Mouse (Mus musculus) stomach, embryonic 14.5 days (tissue): Measurements from ENCODE around the gene Dpm3. TPM values are rescaled to one million over a fixed set of nuclear protein-coding genes. Genes with fewer than 3 reads are reported as not detected.

Experiments used
- ATAC-seq: fragments of 200-750 bp; cut with Nextera tagmentation; 2 replicates; pipeline ENCODE4 v1.8.0; 2017; ENCODE audit warnings: low read depth, moderate TSS enrichment; ENCODE audit not compliant: insufficient number of reproducible peaks, insufficient read depth, low FRiP score
- H3K27ac ChIP-seq: fragments of 300-500 bp; sonication (generic); 2 replicates; pipeline ENCODE4 v1.5.1; 2014; ENCODE audit warnings: mild to moderate bottlenecking, low read length, moderate library complexity, mixed read lengths
- H3K27me3 ChIP-seq: fragments of 300-500 bp; sonication (generic); 2 replicates; pipeline ENCODE4 v1.6.1; 2014; ENCODE audit warnings: low read length, control low read depth, mixed read lengths; ENCODE audit not compliant: control insufficient read depth, insufficient read depth
- H3K36me3 ChIP-seq: fragments of 300-500 bp; sonication (generic); 2 replicates; pipeline ENCODE4 v1.6.1; 2014; ENCODE audit warnings: mild to moderate bottlenecking, control low read depth, low read length, moderate library complexity, mixed read lengths; ENCODE audit not compliant: control insufficient read depth, insufficient read depth
- H3K4me1 ChIP-seq: fragments of 300-500 bp; sonication (generic); 2 replicates; pipeline ENCODE4 v1.6.1; 2014; ENCODE audit warnings: low read length, control low read depth, mixed read lengths; ENCODE audit not compliant: control insufficient read depth, insufficient read depth
- H3K4me2 ChIP-seq: fragments of 300-500 bp; sonication (generic); replicated peaks from 2 replicates; pipeline ENCODE4 v1.6.1; 2014; ENCODE audit warnings: low read depth, low read length, control low read depth
- H3K4me3 ChIP-seq: fragments of 300-500 bp; sonication (generic); 2 replicates; pipeline ENCODE4 v1.5.1; 2014; ENCODE audit warnings: low read depth, low read length, control low read depth
- H3K9ac ChIP-seq: fragments of 300-500 bp; sonication (generic); replicated peaks from 2 replicates; pipeline ENCODE4 v1.6.1; 2014; ENCODE audit warnings: low read depth, mild to moderate bottlenecking, control low read depth, low read length, moderate library complexity, mixed read lengths
- H3K9me3 ChIP-seq: fragments of 300-500 bp; sonication (generic); 2 replicates; pipeline ENCODE4 v1.6.1; 2016; ENCODE audit warnings: low read depth, low read length, control low read depth; ENCODE audit not compliant: control insufficient read depth
- WGBS: fragments of 180-500 bp; shearing (Covaris S2); extraction: QIAGEN DNeasy Blood & Tissue Kit; methylation state at CpG from one replicate; pipeline ENCODE4 v1.1.7; 2014; 5-methylcytosine and 5-hydroxymethylcytosine counted together
- polyA plus RNA-seq: library from polyadenylated mRNA; unstranded; fragments of >200 nt; fragmentation: Nextera tagmentation; extraction: Ambion mirVana; gene quantifications from 2 replicates; pipeline ENCODE4 v1.2.1, GENCODE M21; 2014

Dpm3 gene
- polyA plus RNA-seq, 1 experiment from 2014 or later, result 186 TPM

GRCm38 (mm10) chr3:89262417-89262816 lies 3.3 kb downstream of the Dpm3 start:
- H3K4me3 ChIP-seq, result no peak overlapping the region
- no peak overlapping the region for H3K9ac ChIP-seq
- H3K27me3 ChIP-seq, result no peaks in the 10 kb centered on the region
- no peak overlapping the region for H3K27ac ChIP-seq
- no peaks in the 10 kb centered on the region for H3K9me3 ChIP-seq
- whole genome bisulfite sequencing, result 65% methylated on average over 10 of the region's 10 CpGs
- H3K4me1 ChIP-seq, result peaks cover 9% of the 10 kb centered on the region; the same call in 1 of the 2 replicates
- no peaks in the 10 kb centered on the region for H3K36me3 ChIP-seq
- no peak for ATAC-seq
- H3K4me2 ChIP-seq, result no peak overlapping the region

GRCm38 (mm10) chr3:89266439-89266893 lies 7.3 kb downstream of the Dpm3 start:
- Histone ChIP-seq H3K4me1 (peaks cover 34% of the 10 kb centered on the region), H3K4me2 (peak overlapping the region; percentile 93), H3K9ac (peak overlapping the region; percentile 93), H3K36me3 (no peaks in the 10 kb centered on the region; the same call in 1 of the 2 replicates), H3K27me3 (no peaks in the 10 kb centered on the region), H3K4me3 (peak overlapping the region; percentile 77), H3K9me3 (no peaks in the 10 kb centered on the region), H3K27ac (peak overlapping the region; percentile 40; the same call in 1 of the 2 replicates)
- peak; percentile 83 for ATAC-seq
- under 1% methylated on average over 20 of the region's 20 CpGs for WGBS

GRCm38 (mm10) chr3:89268916-89269315 lies 9.8 kb downstream of the Dpm3 start:
- Histone ChIP-seq H3K4me3 (no peak overlapping the region), H3K9ac (no peak overlapping the region), H3K27ac (no peak overlapping the region; the same call in 1 of the 2 replicates), H3K9me3 (no peaks in the 10 kb centered on the region), H3K27me3 (no peaks in the 10 kb centered on the region), H3K4me2 (0 out of 2 replicates have a peak overlapping the region, but pooled peaks have one; percentile 64), H3K4me1 (peaks cover 34% of the 10 kb centered on the region), H3K36me3 (no peaks in the 10 kb centered on the region; the same call in 1 of the 2 replicates)
- 61% methylated on average over 8 of the region's 8 CpGs for WGBS
- no peak for ATAC-seq

- Histone ChIP-seq H3K27ac (peak within 1 kb of the TSS; percentile 68), H3K4me3 (peak within 1 kb of the TSS; percentile 51), H3K36me3 (no peaks in the 10 kb centered on the region; the same call in 1 of the 2 replicates), H3K9ac (peak within 1 kb of the TSS; percentile 49), H3K4me1 (peaks cover 34% of the 10 kb centered on the region), H3K9me3 (no peaks in the 10 kb centered on the region), H3K4me2 (peak within 1 kb of the TSS; percentile 64), H3K27me3 (no peaks in the 10 kb centered on the region)
- peak; percentile 39; the same call in 1 of the 2 replicates for ATAC-seq
- WGBS, result 2% methylated on average over 39 of the region's 39 CpGs
Measured at GRCm38 (mm10) chr3:89270051-89270755, 11.0 kb downstream of the Dpm3 start, which contains the start of gene Slc50a1. TSS of gene Slc50a1 (minus strand) at chr3:89270570.

- Histone ChIP-seq H3K36me3 (peaks cover 2% of the 10 kb centered on the region), H3K9ac (peak overlapping the region; percentile 49; the same call in 1 of the 2 replicates)
- ATAC-seq, result no peak
Measured at GRCm38 (mm10) chr3:89270891-89271290, 11.7 kb downstream of the Dpm3 start.

GRCm38 (mm10) chr3:89271760-89272159 lies 12.6 kb downstream of the Dpm3 start:
- ATAC-seq, result no peak
- H3K4me2 ChIP-seq, result no peak overlapping the region
- 65% methylated on average over 6 of the region's 6 CpGs for WGBS

More at GRCm38 (mm10) chr3:89270891-89271290, 11.7 kb downstream of the Dpm3 start:
- H3K4me3 ChIP-seq, result peak overlapping the region; percentile 51
- no peaks in the 10 kb centered on the region for H3K27me3 ChIP-seq
- H3K27ac ChIP-seq, result peak overlapping the region; percentile 68; the same call in 1 of the 2 replicates
- peak overlapping the region; percentile 64 for H3K4me2 ChIP-seq
- 73% methylated on average over 6 of the region's 6 CpGs for WGBS
- peaks cover 32% of the 10 kb centered on the region for H3K4me1 ChIP-seq
- H3K9me3 ChIP-seq, result no peaks in the 10 kb centered on the region

GRCm38 (mm10) chr3:89276061-89276460 lies 16.9 kb downstream of the Dpm3 start:
- Histone ChIP-seq H3K4me3 (no peak overlapping the region), H3K9me3 (no peaks in the 10 kb centered on the region), H3K27ac (no peak overlapping the region), H3K4me1 (peaks cover 29% of the 10 kb centered on the region), H3K36me3 (peaks cover 7% of the 10 kb centered on the region; the same call in 1 of the 2 replicates), H3K27me3 (no peaks in the 10 kb centered on the region), H3K9ac (no peak overlapping the region), H3K4me2 (no peak overlapping the region)
- 89% methylated on average over 13 of the region's 13 CpGs for WGBS
- ATAC-seq, result no peak

More at GRCm38 (mm10) chr3:89271760-89272159, 12.6 kb downstream of the Dpm3 start:
- no peak overlapping the region for H3K27ac ChIP-seq
- H3K27me3 ChIP-seq, result no peaks in the 10 kb centered on the region
- H3K36me3 ChIP-seq, result peaks cover 7% of the 10 kb centered on the region
- H3K9ac ChIP-seq, result no peak overlapping the region
- H3K4me1 ChIP-seq, result peaks cover 30% of the 10 kb centered on the region
- H3K4me3 ChIP-seq, result no peak overlapping the region
- H3K9me3 ChIP-seq, result no peaks in the 10 kb centered on the region

- 15% methylated on average over 14 of the region's 14 CpGs for WGBS
Measured at GRCm38 (mm10) chr3:89277281-89278021, 18.3 kb downstream of the Dpm3 start.

More at GRCm38 (mm10) chr3:89277281-89278021, 18.3 kb downstream of the Dpm3 start:
- H3K4me2 ChIP-seq, result peak overlapping the region; percentile 96
- H3K4me1 ChIP-seq, result peaks cover 29% of the 10 kb centered on the region
- no peak for ATAC-seq
- H3K27me3 ChIP-seq, result no peaks in the 10 kb centered on the region
- H3K9ac ChIP-seq, result peak overlapping the region; percentile 57; the same call in 1 of the 2 replicates
- peaks cover 7% of the 10 kb centered on the region; the same call in 1 of the 2 replicates for H3K36me3 ChIP-seq
- H3K9me3 ChIP-seq, result no peaks in the 10 kb centered on the region
- H3K27ac ChIP-seq, result peak overlapping the region; percentile 87
- H3K4me3 ChIP-seq, result peak overlapping the region; percentile 64
